Mouse (Mus musculus) heart, embryonic 12.5 days (tissue): ENCODE results near the gene Dmrt3. TPM values are rescaled to one million over a fixed set of nuclear protein-coding genes. Genes with fewer than 3 reads are reported as not detected.
A peak's percentile ranks its signal among the peaks of the same experiment; 100 is the strongest.

Source experiments
- ATAC-seq: fragments of 200-750 bp; cut with Nextera tagmentation; 2 replicates; pipeline ENCODE4 v1.8.0; 2017; ENCODE audit warnings: moderate TSS enrichment, moderate library complexity; ENCODE audit not compliant: insufficient number of reproducible peaks, low FRiP score
- H3K27ac ChIP-seq: fragments of 300-500 bp; sonication (generic); 2 replicates; pipeline ENCODE4 v1.5.1; 2016; ENCODE audit warnings: mild to moderate bottlenecking, moderate library complexity; ENCODE audit not compliant: poor library complexity, severe bottlenecking
- H3K27me3 ChIP-seq: fragments of 300-500 bp; sonication (generic); replicated peaks from 2 replicates; pipeline ENCODE4 v1.6.1; 2016; ENCODE audit warnings: mild to moderate bottlenecking, moderate library complexity
- H3K36me3 ChIP-seq: fragments of 300-500 bp; sonication (generic); 2 replicates; pipeline ENCODE4 v1.6.1; 2016; ENCODE audit warnings: mild to moderate bottlenecking, moderate library complexity
- H3K4me1 ChIP-seq: fragments of 300-500 bp; sonication (generic); replicated peaks from 2 replicates; pipeline ENCODE4 v1.6.1; 2016; ENCODE audit warnings: mild to moderate bottlenecking
- H3K4me2 ChIP-seq: fragments of 300-500 bp; sonication (generic); 2 replicates; pipeline ENCODE4 v1.6.1; 2016; ENCODE audit warnings: mild to moderate bottlenecking, moderate library complexity
- H3K4me3 ChIP-seq: fragments of 300-500 bp; sonication (generic); 2 replicates; pipeline ENCODE4 v1.5.1; 2016; ENCODE audit warnings: mild to moderate bottlenecking
- H3K9ac ChIP-seq: fragments of 300-500 bp; sonication (generic); 2 replicates; pipeline ENCODE4 v1.6.1; 2016; ENCODE audit warnings: mild to moderate bottlenecking, moderate library complexity
- H3K9me3 ChIP-seq: fragments of 300-500 bp; sonication (generic); replicated peaks from 2 replicates; pipeline ENCODE4 v1.6.1; 2016; ENCODE audit warnings: mild to moderate bottlenecking, moderate library complexity
- WGBS: fragments of 180-500 bp; shearing (Covaris S2); methylation state at CpG from one replicate; pipeline ENCODE4 v1.1.7; 2016; 5-methylcytosine and 5-hydroxymethylcytosine counted together
- polyA plus RNA-seq: library from polyadenylated mRNA; unstranded; fragments of >200 nt; fragmentation: Nextera tagmentation; extraction: Ambion mirVana; gene quantifications from 2 replicates; pipeline ENCODE4 v1.2.1, GENCODE M21; 2016

The Dmrt3 gene
- polyA plus RNA-seq, 1 experiment from 2014 or later: not detected

DNA sequence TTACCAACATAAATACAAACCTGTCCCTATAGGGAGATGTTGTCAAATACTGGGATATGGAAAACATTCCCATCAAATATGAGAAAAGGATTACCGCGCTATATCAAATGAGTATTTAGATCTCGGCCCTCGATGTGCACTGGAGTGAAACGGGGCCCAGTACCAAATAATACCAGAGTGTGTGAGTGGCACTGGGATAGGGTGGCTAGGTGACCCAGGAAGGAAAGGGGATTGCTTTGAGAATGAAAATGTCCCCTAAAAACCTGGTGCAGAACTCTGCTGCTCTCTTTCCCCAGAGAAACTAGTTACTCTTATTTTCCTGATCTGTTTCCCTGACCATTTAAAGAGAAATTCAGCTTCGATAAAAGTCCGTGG lies 1.9 kb upstream of the Dmrt3 start:
- H3K4me3 ChIP-seq: no peak overlapping the region
- 3% methylated on average over 7 of the region's 7 CpGs for WGBS
- H3K9me3 ChIP-seq: no peaks in the 10 kb centered on the region
- H3K36me3 ChIP-seq: no peaks in the 10 kb centered on the region
- H3K9ac ChIP-seq: no peak overlapping the region
- peaks cover 75% of the 10 kb centered on the region for H3K27me3 ChIP-seq
- H3K4me1 ChIP-seq: peaks cover 32% of the 10 kb centered on the region
- H3K27ac ChIP-seq: no peak overlapping the region
- no peak for ATAC-seq
- no peak overlapping the region for H3K4me2 ChIP-seq

DNA sequence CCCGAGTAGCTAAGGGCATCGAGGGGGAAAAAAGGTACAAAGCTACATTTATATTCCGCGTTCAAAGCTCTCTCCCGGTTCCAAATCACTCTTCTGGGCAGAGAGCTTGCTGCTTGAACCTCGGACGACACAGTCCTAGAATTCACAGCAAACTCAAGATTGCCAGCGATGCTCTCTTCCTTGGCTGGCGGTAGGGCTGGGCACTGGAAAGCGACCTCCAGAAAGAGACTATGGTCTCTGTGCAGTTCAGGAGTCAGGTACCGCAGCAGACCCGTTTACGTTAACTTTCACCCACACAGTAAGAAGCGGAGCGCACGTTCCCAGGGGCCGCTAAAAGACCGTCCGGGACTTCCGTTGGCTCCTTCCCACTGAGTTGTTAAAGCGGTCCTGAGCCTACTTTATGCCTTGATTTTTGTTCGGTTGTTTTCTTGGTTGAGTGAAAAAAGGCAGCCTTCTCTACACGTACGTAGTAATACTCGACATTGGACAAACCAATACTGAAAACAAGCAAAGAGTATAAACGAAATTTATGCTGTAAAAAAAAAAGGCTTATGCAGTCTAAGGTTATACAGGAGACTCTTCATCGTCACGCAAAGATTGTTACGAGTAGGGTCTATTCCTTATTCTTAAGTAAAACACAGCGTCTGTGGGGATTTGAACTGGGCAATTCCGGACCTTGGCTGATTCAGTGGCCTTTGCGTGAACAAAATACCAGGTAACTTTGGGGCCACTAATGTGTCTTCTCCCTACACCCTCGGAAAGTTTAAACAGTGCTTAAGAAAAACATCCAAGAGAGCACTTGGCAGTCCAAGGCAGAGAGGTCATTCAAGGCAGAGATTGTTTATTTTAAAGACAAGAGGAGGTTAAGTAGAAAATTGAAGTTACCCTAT lies 895 bp upstream of the Dmrt3 start:
- H3K27me3 ChIP-seq: peaks cover 81% of the 10 kb centered on the region
- H3K4me3 ChIP-seq: no peak overlapping the region
- no peak for ATAC-seq
- H3K36me3 ChIP-seq: no peaks in the 10 kb centered on the region
- H3K27ac ChIP-seq: no peak overlapping the region
- WGBS: under 1% methylated on average over 33 of the region's 33 CpGs
- no peak overlapping the region for H3K4me2 ChIP-seq
- no peaks in the 10 kb centered on the region for H3K9me3 ChIP-seq
- peaks cover 30% of the 10 kb centered on the region for H3K4me1 ChIP-seq
- no peak overlapping the region for H3K9ac ChIP-seq

DNA sequence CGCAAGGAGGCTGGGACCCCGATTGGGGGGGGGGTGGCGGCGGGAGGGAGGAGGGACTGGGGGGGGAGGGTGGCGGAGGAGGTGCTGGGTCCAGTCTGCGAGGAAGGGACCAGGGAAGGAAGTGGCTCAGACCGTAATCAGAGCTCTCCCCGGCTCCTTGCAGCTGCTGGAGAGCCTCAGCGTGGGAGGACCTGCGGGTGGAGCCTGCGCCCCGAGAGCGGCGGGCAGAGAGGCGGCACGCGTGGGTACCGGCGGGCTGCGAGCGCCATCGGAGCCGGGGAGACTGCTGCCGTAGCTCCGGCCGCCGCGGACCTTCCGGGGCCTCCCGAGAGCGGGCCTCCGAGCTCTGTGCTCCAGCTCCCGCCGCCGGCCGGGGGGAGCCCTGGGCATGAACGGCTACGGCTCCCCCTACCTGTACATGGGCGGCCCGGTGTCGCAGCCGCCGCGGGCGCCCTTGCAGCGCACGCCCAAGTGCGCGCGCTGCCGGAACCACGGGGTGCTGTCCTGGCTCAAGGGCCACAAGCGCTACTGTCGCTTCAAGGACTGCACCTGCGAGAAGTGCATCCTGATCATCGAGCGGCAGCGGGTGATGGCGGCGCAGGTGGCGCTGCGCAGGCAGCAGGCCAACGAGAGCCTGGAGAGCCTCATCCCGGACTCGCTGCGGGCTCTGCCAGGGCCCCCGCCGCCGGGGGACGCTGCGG lies 460 bp downstream of the Dmrt3 start:
- Histone ChIP-seq H3K4me2 (peak overlapping the region; percentile 76), H3K27me3 (peaks cover 83% of the 10 kb centered on the region), H3K36me3 (no peaks in the 10 kb centered on the region), H3K9me3 (no peaks in the 10 kb centered on the region), H3K27ac (no peak overlapping the region), H3K9ac (peak overlapping the region; percentile 47), H3K4me3 (peak overlapping the region; percentile 45), H3K4me1 (peaks cover 26% of the 10 kb centered on the region)
- WGBS: under 1% methylated on average over 67 of the region's 71 CpGs
- ATAC-seq: peak; percentile 42; the same call in 1 of the 2 replicates

DNA sequence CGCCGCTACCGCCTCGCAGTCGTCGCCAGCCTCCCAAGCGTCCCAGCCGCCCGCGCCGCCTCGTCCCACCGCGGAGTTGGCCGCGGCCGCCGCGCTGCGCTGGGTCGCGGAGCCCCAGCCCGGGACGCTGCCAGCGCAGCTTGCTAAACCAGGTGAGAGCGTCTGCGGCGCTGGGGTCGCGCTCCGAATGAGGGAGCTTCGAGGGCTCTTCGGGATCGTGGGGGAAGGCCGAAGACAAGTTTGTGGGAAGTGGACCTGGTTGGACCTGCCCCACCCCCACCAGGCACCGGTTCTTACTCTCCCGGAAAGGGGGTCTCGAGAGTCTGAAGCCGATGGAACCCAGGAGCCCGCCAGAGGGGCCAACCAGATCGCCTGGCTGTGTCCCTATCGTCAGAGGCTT lies 1.0 kb downstream of the Dmrt3 start:
- ATAC-seq: 0 out of 2 replicates have a peak, but pooled peaks have one; percentile 18
- H3K9ac ChIP-seq: no peak overlapping the region
- WGBS: under 1% methylated on average over 42 of the region's 42 CpGs

DNA sequence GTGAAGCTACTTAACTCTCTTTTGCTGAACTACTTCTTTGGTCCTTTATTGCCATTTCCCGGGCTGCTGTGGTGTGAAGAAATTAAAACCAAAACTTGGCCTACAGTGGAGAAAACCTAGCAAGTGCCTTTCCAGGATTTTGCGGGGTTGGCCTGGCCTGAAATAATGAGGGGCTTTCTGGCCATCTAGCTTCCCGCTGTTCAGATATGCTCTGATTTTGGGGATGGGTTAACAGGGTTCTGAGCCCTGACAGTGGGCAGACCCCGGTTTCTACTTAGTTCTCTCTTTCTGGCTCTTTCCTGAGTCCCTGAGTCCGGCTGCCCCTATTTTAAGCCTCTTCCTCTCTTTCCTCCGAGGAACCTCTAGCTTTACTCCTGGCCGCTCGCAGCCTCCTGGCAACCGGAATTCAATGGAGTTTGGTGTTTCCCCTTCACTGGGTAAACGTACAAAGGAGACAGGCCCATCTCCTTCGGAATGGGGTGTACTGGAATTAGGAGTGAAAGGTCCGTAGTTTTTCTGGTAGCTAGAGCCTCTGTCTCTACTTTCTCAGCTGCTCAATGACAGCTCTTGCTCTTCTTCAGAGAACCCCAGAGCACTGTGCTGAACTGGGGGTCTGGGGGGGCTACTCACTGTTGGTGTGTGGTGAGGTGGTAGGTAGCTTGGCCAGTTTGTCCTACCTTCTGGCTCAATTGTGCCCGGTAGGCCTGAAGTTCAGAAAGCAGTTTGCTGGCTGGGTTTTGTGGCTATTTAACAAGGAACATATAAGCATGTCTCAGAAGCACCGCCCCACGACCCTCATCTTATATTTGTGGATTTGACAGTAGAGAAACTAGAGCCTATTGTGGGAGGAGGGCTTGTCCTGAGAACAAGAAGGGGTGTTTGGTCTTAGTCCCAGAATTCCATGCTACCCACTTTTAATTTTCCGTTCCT lies 2.0 kb downstream of the Dmrt3 start:
- Histone ChIP-seq H3K27ac (no peak overlapping the region), H3K36me3 (no peaks in the 10 kb centered on the region), H3K9me3 (no peaks in the 10 kb centered on the region), H3K4me1 (peaks cover 17% of the 10 kb centered on the region), H3K27me3 (peaks cover 84% of the 10 kb centered on the region), H3K9ac (no peak overlapping the region), H3K4me2 (no peak overlapping the region), H3K4me3 (no peak overlapping the region)
- no peak for ATAC-seq
- WGBS: 5% methylated on average over 16 of the region's 16 CpGs

More for the DNA sequence above, 1.0 kb downstream of the Dmrt3 start:
- peaks cover 83% of the 10 kb centered on the region for H3K27me3 ChIP-seq
- no peaks in the 10 kb centered on the region for H3K9me3 ChIP-seq
- H3K4me1 ChIP-seq: peaks cover 20% of the 10 kb centered on the region
- peak overlapping the region; percentile 76 for H3K4me2 ChIP-seq
- peak overlapping the region; percentile 45 for H3K4me3 ChIP-seq
- H3K27ac ChIP-seq: no peak overlapping the region
- no peaks in the 10 kb centered on the region for H3K36me3 ChIP-seq

DNA sequence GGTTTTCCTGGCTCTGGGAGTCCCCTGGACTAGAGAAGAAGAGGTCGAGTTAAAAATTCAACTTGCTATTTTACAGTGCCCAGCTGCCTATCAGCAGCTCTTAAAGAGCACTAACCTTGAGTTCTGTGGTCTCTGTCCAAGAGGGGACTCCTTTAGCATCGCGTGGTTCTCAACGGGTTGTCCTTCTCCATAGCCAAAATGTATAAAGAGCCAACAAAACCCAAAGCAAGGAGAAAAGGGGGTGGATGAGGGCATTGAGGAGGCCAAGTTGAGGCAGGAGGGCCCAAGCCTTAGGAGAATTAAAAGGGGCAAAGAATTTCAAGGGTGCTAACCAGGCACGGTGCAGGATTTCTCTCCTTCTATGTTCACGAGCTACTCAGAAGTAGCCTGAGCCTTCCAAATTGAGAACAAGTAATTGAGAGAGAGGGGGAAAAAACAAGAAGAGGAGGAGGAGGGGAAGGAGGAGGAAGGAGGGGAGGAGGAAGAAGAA lies 2.8 kb downstream of the Dmrt3 start:
- no peak overlapping the region for H3K27ac ChIP-seq
- no peak overlapping the region for H3K4me2 ChIP-seq
- H3K4me3 ChIP-seq: no peak overlapping the region
- H3K9ac ChIP-seq: no peak overlapping the region
- H3K36me3 ChIP-seq: no peaks in the 10 kb centered on the region
- 13% methylated on average over 6 of the region's 6 CpGs for WGBS
- no peaks in the 10 kb centered on the region for H3K9me3 ChIP-seq
- peaks cover 83% of the 10 kb centered on the region for H3K27me3 ChIP-seq
- no peak for ATAC-seq
- H3K4me1 ChIP-seq: peaks cover 17% of the 10 kb centered on the region

DNA sequence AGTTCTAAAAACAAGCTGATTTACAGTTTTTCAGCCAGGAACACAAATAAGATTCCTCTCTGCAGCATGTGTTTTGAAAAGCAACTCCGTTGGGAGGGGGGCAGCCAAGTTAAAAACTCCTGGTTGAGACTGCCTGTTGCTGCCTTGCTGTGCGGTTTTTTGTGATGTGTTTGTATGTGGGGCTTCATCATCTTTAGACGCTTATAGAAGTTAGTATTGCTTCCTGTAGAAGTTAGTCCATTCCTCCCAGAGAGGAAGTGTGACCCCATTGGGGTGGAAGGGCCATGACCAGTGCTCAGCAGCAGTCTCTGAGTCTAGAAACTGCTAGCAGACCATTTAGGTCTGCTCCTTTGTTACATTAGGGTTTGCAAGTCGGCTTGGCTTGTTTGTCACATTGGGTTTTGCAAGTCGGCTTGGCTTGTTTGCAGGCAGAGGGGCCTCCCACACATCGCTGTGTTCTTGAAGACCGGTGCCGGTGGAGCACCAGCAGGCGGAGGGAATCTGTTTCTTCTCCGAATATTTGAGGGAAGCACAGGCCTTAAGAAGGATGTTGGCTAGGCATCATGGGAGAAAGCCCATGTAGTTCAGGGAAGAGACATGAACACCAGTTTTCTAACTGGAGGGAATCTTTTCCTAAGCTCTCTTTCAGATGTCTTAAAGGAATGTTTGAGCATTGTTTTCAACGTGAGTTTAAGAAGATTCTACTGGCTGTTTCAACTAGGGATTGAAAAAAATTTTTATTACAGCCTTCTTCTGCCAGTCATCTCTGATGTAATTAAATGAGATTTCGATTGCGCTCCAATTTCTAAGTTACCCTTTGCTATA lies 3.6 kb downstream of the Dmrt3 start:
- WGBS: 11% methylated on average over 13 of the region's 13 CpGs
- H3K9me3 ChIP-seq: no peaks in the 10 kb centered on the region
- ATAC-seq: no peak

DNA sequence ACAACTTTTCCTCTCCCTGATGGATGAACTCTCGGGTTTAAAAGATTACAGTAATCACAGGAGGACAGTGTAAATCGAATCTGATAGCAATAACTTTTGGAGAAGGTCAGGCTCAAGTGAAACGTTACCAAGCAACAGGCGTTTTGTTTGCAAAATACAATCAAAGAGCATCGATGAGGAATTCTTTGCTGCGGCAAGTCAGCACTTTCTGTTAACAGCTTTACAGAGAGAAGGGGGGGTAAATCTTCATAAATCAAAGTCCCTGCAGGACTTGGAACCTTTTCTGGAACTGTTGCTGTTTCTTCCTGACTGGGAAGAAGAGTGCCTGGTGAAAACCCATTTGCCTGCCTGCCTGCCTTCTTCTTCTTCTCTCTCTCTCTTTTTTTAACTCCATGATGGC lies 5.8 kb downstream of the Dmrt3 start:
- Histone ChIP-seq H3K4me1 (peaks cover 6% of the 10 kb centered on the region), H3K4me2 (no peak overlapping the region), H3K9ac (no peak overlapping the region), H3K27ac (no peak overlapping the region), H3K9me3 (no peaks in the 10 kb centered on the region), H3K36me3 (no peaks in the 10 kb centered on the region), H3K27me3 (peaks cover 94% of the 10 kb centered on the region), H3K4me3 (no peak overlapping the region)
- no peak for ATAC-seq
- WGBS: 34% methylated on average over 6 of the region's 6 CpGs

More for the DNA sequence above, 3.6 kb downstream of the Dmrt3 start:
- no peaks in the 10 kb centered on the region for H3K36me3 ChIP-seq
- no peak overlapping the region for H3K27ac ChIP-seq
- no peak overlapping the region for H3K4me2 ChIP-seq
- no peak overlapping the region for H3K4me3 ChIP-seq
- peaks cover 86% of the 10 kb centered on the region for H3K27me3 ChIP-seq
- peaks cover 17% of the 10 kb centered on the region for H3K4me1 ChIP-seq
- no peak overlapping the region for H3K9ac ChIP-seq

DNA sequence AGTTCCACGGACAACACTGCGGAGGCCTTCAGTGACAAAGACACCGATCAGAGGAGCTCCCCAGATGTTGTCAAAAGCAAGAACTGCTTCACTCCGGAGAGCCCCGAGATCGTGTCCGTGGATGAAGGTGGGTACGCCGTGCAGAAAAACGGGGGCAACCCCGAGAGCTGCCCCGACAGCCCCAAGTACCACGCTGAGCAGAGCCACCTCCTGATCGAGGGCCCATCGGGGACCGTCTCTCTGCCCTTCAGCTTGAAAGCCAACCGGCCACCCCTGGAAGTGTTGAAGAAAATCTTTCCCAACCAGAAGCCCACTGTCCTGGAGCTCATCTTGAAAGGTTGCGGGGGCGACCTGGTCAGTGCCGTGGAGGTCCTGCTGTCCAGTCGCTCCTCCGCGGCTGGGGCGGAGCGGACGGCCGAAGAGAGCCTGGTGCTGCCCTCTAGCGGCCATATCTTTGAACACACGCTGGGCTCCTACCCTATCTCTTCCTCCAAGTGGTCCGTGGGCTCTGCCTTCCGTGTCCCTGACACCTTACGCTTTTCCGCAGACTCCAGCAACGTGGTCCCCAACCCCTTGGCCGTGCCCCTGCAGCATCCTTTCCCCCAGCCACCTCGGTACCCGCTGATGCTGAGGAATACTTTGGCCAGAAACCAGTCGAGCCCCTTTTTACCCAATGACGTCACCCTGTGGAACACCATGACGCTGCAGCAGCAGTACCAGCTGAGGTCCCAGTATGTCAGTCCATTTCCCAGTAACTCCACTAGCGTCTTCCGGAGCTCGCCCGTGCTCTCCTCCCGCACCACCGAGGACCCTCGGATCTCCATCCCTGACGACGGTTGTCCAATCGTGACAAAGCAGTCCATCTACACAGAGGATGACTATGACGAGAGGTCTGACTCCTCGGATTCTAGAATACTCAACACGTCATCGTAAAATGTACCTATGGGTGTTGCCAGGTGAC lies 12.5 kb downstream of the Dmrt3 start:
- Histone ChIP-seq H3K27me3 (peaks cover 95% of the 10 kb centered on the region), H3K4me1 (0 out of 2 replicates have a peak, but pooled peaks cover 3% of the 10 kb centered on the region), H3K4me3 (peak overlapping the region; percentile 35), H3K9me3 (no peaks in the 10 kb centered on the region), H3K36me3 (no peaks in the 10 kb centered on the region), H3K9ac (0 out of 2 replicates have a peak overlapping the region, but pooled peaks have one; percentile 22), H3K27ac (no peak overlapping the region), H3K4me2 (peak overlapping the region; percentile 68)
- WGBS: 29% methylated on average over 54 of the region's 54 CpGs
- peak; percentile 77 for ATAC-seq
